Comparison of ENCODE assay signal across 7 mouse cellular contexts in the genomic region with DNA sequence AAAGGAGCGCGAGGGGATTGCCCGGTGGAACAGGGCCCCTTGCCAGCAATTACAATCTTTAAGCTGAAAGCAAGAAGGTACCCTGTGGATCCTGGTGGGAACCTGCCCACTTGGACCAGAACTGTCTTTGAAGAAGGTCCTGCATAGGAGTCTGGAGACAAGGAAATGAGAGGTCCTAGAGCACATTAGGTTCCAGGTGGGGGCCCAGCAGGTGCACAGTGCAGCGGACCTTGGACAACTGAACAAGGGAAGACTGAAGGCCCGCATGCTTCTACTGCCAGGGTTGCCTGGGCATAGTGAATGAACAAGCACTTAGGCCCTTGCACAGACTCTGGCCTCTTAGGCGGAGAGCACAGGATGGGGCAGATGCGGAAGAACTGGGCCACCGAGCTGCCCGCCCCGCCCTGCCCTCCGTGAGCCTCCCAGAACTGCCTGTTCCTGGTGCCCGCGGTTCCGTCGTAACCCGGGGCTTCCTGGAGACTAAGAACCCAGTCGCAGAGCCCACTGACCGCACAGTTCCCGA. TPM values are rescaled to one million over a fixed set of nuclear protein-coding genes. Genes with fewer than 3 reads are reported as not detected.
DNase-seq lines count a peak whose midpoint lies in the region; ATAC-seq and TF ChIP-seq lines count a peak whose summit lies in the region.

No protein-coding gene starts in this region.

- 0 out of 2 replicates have a peak overlapping the region, but pooled peaks have one; percentile 13 for H3K27ac ChIP-seq in embryonic facial prominence, embryonic 11.5 days (replicated peaks; ENCODE audit: low read depth, low read length)
- H3K27ac ChIP-seq in hindbrain, embryonic 14.5 days, result no peak overlapping the region
- peak overlapping the region; percentile 72 for H3K27ac ChIP-seq in liver, embryonic 14.5 days
- peak overlapping the region; percentile 82 for H3K27ac ChIP-seq in stomach, embryonic 14.5 days (ENCODE audit: low read length)

- peak; percentile 11 for DNase-seq in embryonic facial prominence, embryonic 11.5 days (ENCODE audit: low spot score)
- no peak for DNase-seq in hindbrain, embryonic 14.5 days (ENCODE audit: low spot score)
- DNase-seq in liver, embryonic 14.5 days (ENCODE audit: low read depth in 3 of 3, low spot score in 3 of 3), result no peak
- no peak for DNase-seq in layer of hippocampus, adult 11-12 months (ENCODE audit: low spot score)

- H3K4me2 ChIP-seq in embryonic facial prominence, embryonic 11.5 days (ENCODE audit: low read depth, low read length), result peak overlapping the region; percentile 95
- peak overlapping the region; percentile 71 for H3K4me2 ChIP-seq in hindbrain, embryonic 14.5 days (replicated peaks)
- H3K4me2 ChIP-seq in liver, embryonic 14.5 days (ENCODE audit: low read depth), result peak overlapping the region; percentile 99
- H3K4me2 ChIP-seq in stomach, embryonic 14.5 days (replicated peaks; ENCODE audit: low read depth, low read length), result peak overlapping the region; percentile 91

- peaks cover 26% of the 10 kb centered on the region for H3K4me1 ChIP-seq in E14TG2a.4 (replicated peaks; ENCODE audit: low read depth, low read length)
- no peaks in the 10 kb centered on the region for H3K4me1 ChIP-seq in embryonic facial prominence, embryonic 11.5 days (ENCODE audit: control insufficient read depth, insufficient read depth, low read length)
- H3K4me1 ChIP-seq in hindbrain, embryonic 14.5 days (replicated peaks; ENCODE audit: control insufficient read depth, insufficient read depth, low read length), result peaks cover 10% of the 10 kb centered on the region
- H3K4me1 ChIP-seq in liver, embryonic 14.5 days (replicated peaks; ENCODE audit: control insufficient read depth in 2 of 2, insufficient read depth in 2 of 2, low read length in 1 of 2), result peaks cover 4 to 5% of the 10 kb centered on the region in 2 experiments; a peak in 3 of 4 replicates
- H3K4me1 ChIP-seq in stomach, embryonic 14.5 days (ENCODE audit: control insufficient read depth, insufficient read depth, low read length), result peaks cover 8% of the 10 kb centered on the region; the same call in 1 of the 2 replicates

- H3K9ac ChIP-seq in embryonic facial prominence, embryonic 11.5 days (replicated peaks; ENCODE audit: low read length), result peak overlapping the region; percentile 66
- H3K9ac ChIP-seq in hindbrain, embryonic 14.5 days, result peak overlapping the region; percentile 74
- peak overlapping the region; percentile 87 for H3K9ac ChIP-seq in liver, embryonic 14.5 days (replicated peaks)
- H3K9ac ChIP-seq in stomach, embryonic 14.5 days (replicated peaks; ENCODE audit: low read depth, low read length), result peak overlapping the region; percentile 56; the same call in 1 of the 2 replicates

- peak overlapping the region; percentile 42 for H3K4me3 ChIP-seq in C2C12 (ENCODE audit: insufficient read depth, poor library complexity, severe bottlenecking)
- H3K4me3 ChIP-seq in E14TG2a.4 (replicated peaks; ENCODE audit: low read length), result peak overlapping the region; percentile 92
- peak overlapping the region; percentile 58 for H3K4me3 ChIP-seq in embryonic facial prominence, embryonic 11.5 days (ENCODE audit: low read depth, low read length)
- peak overlapping the region; percentile 53 for H3K4me3 ChIP-seq in hindbrain, embryonic 14.5 days (replicated peaks; ENCODE audit: low read length)
- peak overlapping the region; percentile 68 to 85 for H3K4me3 ChIP-seq in liver, embryonic 14.5 days (ENCODE audit: insufficient read depth in 1 of 2, low read depth in 2 of 2, low read length in 2 of 2)
- H3K4me3 ChIP-seq in stomach, embryonic 14.5 days (ENCODE audit: low read depth, low read length), result peak overlapping the region; percentile 65

- peak overlapping the region; percentile 77 for H3ac ChIP-seq in C2C12 (ENCODE audit: control insufficient read depth, insufficient read length, low read depth)

- no peaks in the 10 kb centered on the region for H3K9me3 ChIP-seq in E14TG2a.4 (ENCODE audit: low read length)
- no peaks in the 10 kb centered on the region for H3K9me3 ChIP-seq in embryonic facial prominence, embryonic 11.5 days (replicated peaks; ENCODE audit: control insufficient read depth, low read length)
- H3K9me3 ChIP-seq in hindbrain, embryonic 14.5 days (ENCODE audit: control insufficient read depth, low read length), result no peaks in the 10 kb centered on the region
- H3K9me3 ChIP-seq in liver, embryonic 14.5 days (ENCODE audit: control insufficient read depth, low read length), result no peaks in the 10 kb centered on the region
- H3K9me3 ChIP-seq in stomach, embryonic 14.5 days (ENCODE audit: control insufficient read depth, low read depth, low read length), result no peaks in the 10 kb centered on the region

- TF ChIP-seq EP300 in liver, embryonic 14.5 days (IDR thresholded peaks at IDR 0.05; ENCODE audit: low read depth), result no peak

- H3K36me3 ChIP-seq in C2C12 (ENCODE audit: control insufficient read depth, insufficient read depth), result no peaks in the 10 kb centered on the region
- no peaks in the 10 kb centered on the region for H3K36me3 ChIP-seq in E14TG2a.4 (ENCODE audit: insufficient read depth, low read length)
- H3K36me3 ChIP-seq in embryonic facial prominence, embryonic 11.5 days (replicated peaks; ENCODE audit: control insufficient read depth, insufficient read depth, low read depth, low read length), result no peaks in the 10 kb centered on the region
- no peaks in the 10 kb centered on the region for H3K36me3 ChIP-seq in hindbrain, embryonic 14.5 days (replicated peaks; ENCODE audit: control insufficient read depth, insufficient read depth)
- no peaks in the 10 kb centered on the region for H3K36me3 ChIP-seq in liver, embryonic 14.5 days (replicated peaks; ENCODE audit: control insufficient read depth, insufficient read depth, low read depth)
- H3K36me3 ChIP-seq in stomach, embryonic 14.5 days (ENCODE audit: control insufficient read depth, insufficient read depth, low read length), result no peaks in the 10 kb centered on the region

- peaks cover 8% of the 10 kb centered on the region for H3K27me3 ChIP-seq in C2C12 (ENCODE audit: control insufficient read depth, insufficient read depth, insufficient read length)
- H3K27me3 ChIP-seq in E14TG2a.4 (ENCODE audit: insufficient read depth, low read length), result peaks cover 33% of the 10 kb centered on the region
- H3K27me3 ChIP-seq in embryonic facial prominence, embryonic 11.5 days (ENCODE audit: control insufficient read depth, insufficient read depth, low read length), result no peaks in the 10 kb centered on the region
- no peaks in the 10 kb centered on the region for H3K27me3 ChIP-seq in hindbrain, embryonic 14.5 days (ENCODE audit: control insufficient read depth, insufficient read depth, low read length)
- H3K27me3 ChIP-seq in liver, embryonic 14.5 days (ENCODE audit: control insufficient read depth, insufficient read depth, low read length), result no peaks in the 10 kb centered on the region
- H3K27me3 ChIP-seq in stomach, embryonic 14.5 days (ENCODE audit: control insufficient read depth, insufficient read depth, low read length), result no peaks in the 10 kb centered on the region

- ATAC-seq in embryonic facial prominence, embryonic 11.5 days (replicated peaks; ENCODE audit: insufficient number of reproducible peaks, low FRiP score, low TSS enrichment, low read depth), result peak; percentile 54
- ATAC-seq in hindbrain, embryonic 14.5 days (ENCODE audit: low FRiP score), result peak; percentile 53; the same call in 1 of the 2 replicates
- peak; percentile 70 for ATAC-seq in liver, embryonic 14.5 days (ENCODE audit: insufficient read depth)
- peak; percentile 60 for ATAC-seq in stomach, embryonic 14.5 days (ENCODE audit: insufficient number of reproducible peaks, insufficient read depth, low FRiP score, low read depth)

- no peaks in the 10 kb centered on the region for H3K79me3 ChIP-seq in C2C12 (ENCODE audit: low read depth)

- H3K79me2 ChIP-seq in C2C12 (ENCODE audit: control insufficient read depth, insufficient read depth), result no peaks in the 10 kb centered on the region

- TF ChIP-seq CTCF in C2C12 (IDR thresholded peaks at IDR 0.05; ENCODE audit: control insufficient read depth, insufficient read depth, insufficient read length) (no peak), E14TG2a.4 (conservative IDR thresholded peaks at IDR 0.05; ENCODE audit: low read length) (no peak)
- TF ChIP-seq CTCF in liver, embryonic 14.5 days (IDR thresholded peaks at IDR 0.05; ENCODE audit: low read depth), result no peak

- 4% methylated on average over 19 of the region's 19 CpGs for WGBS in embryonic facial prominence, embryonic 11.5 days
- 5% methylated on average over 19 of the region's 19 CpGs for WGBS in hindbrain, embryonic 14.5 days
- WGBS in liver, embryonic 14.5 days (ENCODE audit: insufficient replicate concordance), result 8% methylated on average over 19 of the region's 19 CpGs
- WGBS in stomach, embryonic 14.5 days, result 4% methylated on average over 19 of the region's 19 CpGs

RNA-seq across cellular contexts. Expression of a gene that starts 0.6 kb away (rescaled TPM):
- 6.6 TPM for polyA plus RNA-seq in C2C12 (2012; fragmentation: generic; extraction: Trizol)
- 10.7 and 15.9 TPM in 2 replicates for polyA plus RNA-seq in embryonic facial prominence, embryonic 11.5 days (2014; fragmentation: Nextera tagmentation; extraction: Ambion mirVana)
- polyA plus RNA-seq in hindbrain, embryonic 14.5 days (2014; fragmentation: Nextera tagmentation; extraction: Ambion mirVana), result 22.6 and 26.0 TPM in 2 replicates
- polyA plus RNA-seq in liver, embryonic 14.5 days (2012; rRNA removed), result 20.8 and 29.1 TPM in 2 replicates
- polyA plus RNA-seq in liver, embryonic 14.5 days (2014; fragmentation: Nextera tagmentation; extraction: Ambion mirVana), result 10.9 and 14.7 TPM in 2 replicates
- 72.4 and 80.5 TPM in 2 replicates for polyA plus RNA-seq in stomach, embryonic 14.5 days (2014; fragmentation: Nextera tagmentation; extraction: Ambion mirVana)

RNA-seq across cellular contexts. Expression of a gene that starts 15.1 kb away (rescaled TPM):
- polyA plus RNA-seq in C2C12 (2012; fragmentation: generic; extraction: Trizol), result 18.3 TPM
- polyA plus RNA-seq in embryonic facial prominence, embryonic 11.5 days (2014; fragmentation: Nextera tagmentation; extraction: Ambion mirVana), result 95.5 and 97.4 TPM in 2 replicates
- 77.7 and 81.8 TPM in 2 replicates for polyA plus RNA-seq in hindbrain, embryonic 14.5 days (2014; fragmentation: Nextera tagmentation; extraction: Ambion mirVana)
- 14.1 and 15.1 TPM in 2 replicates for polyA plus RNA-seq in liver, embryonic 14.5 days (2012; rRNA removed)
- 10.6 and 12.0 TPM in 2 replicates for polyA plus RNA-seq in liver, embryonic 14.5 days (2014; fragmentation: Nextera tagmentation; extraction: Ambion mirVana)
- polyA plus RNA-seq in stomach, embryonic 14.5 days (2014; fragmentation: Nextera tagmentation; extraction: Ambion mirVana), result 91.2 and 95.9 TPM in 2 replicates

RNA-seq across cellular contexts. Expression of a gene that starts 15.1 kb away (rescaled TPM):
- polyA plus RNA-seq in C2C12 (2012; fragmentation: generic; extraction: Trizol), result 35.8 TPM
- polyA plus RNA-seq in embryonic facial prominence, embryonic 11.5 days (2014; fragmentation: Nextera tagmentation; extraction: Ambion mirVana), result 27.6 and 29.8 TPM in 2 replicates
- 23.4 and 23.9 TPM in 2 replicates for polyA plus RNA-seq in hindbrain, embryonic 14.5 days (2014; fragmentation: Nextera tagmentation; extraction: Ambion mirVana)
- polyA plus RNA-seq in liver, embryonic 14.5 days (2012; rRNA removed), result 10.0 and 16.4 TPM in 2 replicates
- polyA plus RNA-seq in liver, embryonic 14.5 days (2014; fragmentation: Nextera tagmentation; extraction: Ambion mirVana), result 10.6 and 12.1 TPM in 2 replicates
- polyA plus RNA-seq in stomach, embryonic 14.5 days (2014; fragmentation: Nextera tagmentation; extraction: Ambion mirVana), result 6.3 and 8.1 TPM in 2 replicates

RNA-seq across cellular contexts. Expression of a gene that starts 27.7 kb away (rescaled TPM):
- polyA plus RNA-seq in C2C12 (2012; fragmentation: generic; extraction: Trizol), result 13.9 TPM
- polyA plus RNA-seq in embryonic facial prominence, embryonic 11.5 days (2014; fragmentation: Nextera tagmentation; extraction: Ambion mirVana), result 33.4 and 33.8 TPM in 2 replicates
- polyA plus RNA-seq in hindbrain, embryonic 14.5 days (2014; fragmentation: Nextera tagmentation; extraction: Ambion mirVana), result 32.6 and 32.8 TPM in 2 replicates
- polyA plus RNA-seq in liver, embryonic 14.5 days (2012; rRNA removed), result 8.1 and 9.0 TPM in 2 replicates
- polyA plus RNA-seq in liver, embryonic 14.5 days (2014; fragmentation: Nextera tagmentation; extraction: Ambion mirVana), result 8.7 and 9.9 TPM in 2 replicates
- polyA plus RNA-seq in stomach, embryonic 14.5 days (2014; fragmentation: Nextera tagmentation; extraction: Ambion mirVana), result 25.4 and 28.6 TPM in 2 replicates

RNA-seq across cellular contexts. Expression of a gene that starts 40.4 kb away (rescaled TPM):
- polyA plus RNA-seq in C2C12 (2012; fragmentation: generic; extraction: Trizol), result 98.4 TPM
- 153 and 163 TPM in 2 replicates for polyA plus RNA-seq in embryonic facial prominence, embryonic 11.5 days (2014; fragmentation: Nextera tagmentation; extraction: Ambion mirVana)
- polyA plus RNA-seq in hindbrain, embryonic 14.5 days (2014; fragmentation: Nextera tagmentation; extraction: Ambion mirVana), result 173 and 187 TPM in 2 replicates
- polyA plus RNA-seq in liver, embryonic 14.5 days (2012; rRNA removed), result 31.9 and 48.1 TPM in 2 replicates
- 93.6 and 102 TPM in 2 replicates for polyA plus RNA-seq in liver, embryonic 14.5 days (2014; fragmentation: Nextera tagmentation; extraction: Ambion mirVana)
- polyA plus RNA-seq in stomach, embryonic 14.5 days (2014; fragmentation: Nextera tagmentation; extraction: Ambion mirVana), result 114 and 129 TPM in 2 replicates

Comparison
In these comparisons a context has a peak if more than half of its experiments do, and no peak if none do; other contexts are left out.
1. H3K4me3 ChIP-seq: peak in every context shown above with its lines; median percentile 92 in E14TG2a.4; 76 in liver, embryonic 14.5 days; 65 in stomach, embryonic 14.5 days; 58 in embryonic facial prominence, embryonic 11.5 days; 53 in hindbrain, embryonic 14.5 days; 42 in C2C12.